Mouse (Mus musculus): ENCODE measurements around the gene Zc3h10.

DNA sequence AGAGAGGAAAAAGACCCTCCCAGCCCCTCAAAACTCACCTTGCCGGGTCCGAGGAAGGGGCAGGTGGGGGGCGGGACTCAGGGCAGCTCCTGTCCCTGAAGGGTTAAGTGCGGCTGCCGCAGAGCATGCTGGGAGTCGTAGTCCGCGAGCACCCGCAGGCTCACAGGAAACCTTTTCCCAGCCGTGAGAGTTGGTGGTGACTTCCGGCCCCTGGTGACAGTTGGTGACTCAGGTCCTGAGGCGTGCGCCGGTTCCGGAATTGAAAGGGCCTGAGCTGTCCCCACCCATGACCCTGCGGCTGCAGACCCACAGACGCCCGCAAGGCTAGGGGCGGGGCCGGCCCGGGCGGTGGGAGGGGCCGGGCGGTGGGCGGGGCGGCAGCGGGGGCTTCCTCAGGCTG is 49.0 kb downstream of the Zc3h10 start, which contains the start of gene Myl6b:
- TF ChIP-seq CTCF (IDR thresholded peaks at IDR 0.05; ENCODE audit: borderline replicate concordance, insufficient read depth, low read depth, low read length) (no peak), POLR2A (IDR thresholded peaks at IDR 0.05; ENCODE audit: borderline replicate concordance, insufficient read depth, low read length) (no peak)

All from cerebellum, adult 2 months (tissue).